Mouse (Mus musculus): ENCODE measurements around the gene Gm17657. TPM values are rescaled to one million over a fixed set of nuclear protein-coding genes. Genes with fewer than 3 reads are reported as not detected.

Gene Gm17657
- not detected in 2 replicates for polyA plus RNA-seq (2015; fragmentation: Nextera tagmentation; extraction: Ambion mirVana)

DNA sequence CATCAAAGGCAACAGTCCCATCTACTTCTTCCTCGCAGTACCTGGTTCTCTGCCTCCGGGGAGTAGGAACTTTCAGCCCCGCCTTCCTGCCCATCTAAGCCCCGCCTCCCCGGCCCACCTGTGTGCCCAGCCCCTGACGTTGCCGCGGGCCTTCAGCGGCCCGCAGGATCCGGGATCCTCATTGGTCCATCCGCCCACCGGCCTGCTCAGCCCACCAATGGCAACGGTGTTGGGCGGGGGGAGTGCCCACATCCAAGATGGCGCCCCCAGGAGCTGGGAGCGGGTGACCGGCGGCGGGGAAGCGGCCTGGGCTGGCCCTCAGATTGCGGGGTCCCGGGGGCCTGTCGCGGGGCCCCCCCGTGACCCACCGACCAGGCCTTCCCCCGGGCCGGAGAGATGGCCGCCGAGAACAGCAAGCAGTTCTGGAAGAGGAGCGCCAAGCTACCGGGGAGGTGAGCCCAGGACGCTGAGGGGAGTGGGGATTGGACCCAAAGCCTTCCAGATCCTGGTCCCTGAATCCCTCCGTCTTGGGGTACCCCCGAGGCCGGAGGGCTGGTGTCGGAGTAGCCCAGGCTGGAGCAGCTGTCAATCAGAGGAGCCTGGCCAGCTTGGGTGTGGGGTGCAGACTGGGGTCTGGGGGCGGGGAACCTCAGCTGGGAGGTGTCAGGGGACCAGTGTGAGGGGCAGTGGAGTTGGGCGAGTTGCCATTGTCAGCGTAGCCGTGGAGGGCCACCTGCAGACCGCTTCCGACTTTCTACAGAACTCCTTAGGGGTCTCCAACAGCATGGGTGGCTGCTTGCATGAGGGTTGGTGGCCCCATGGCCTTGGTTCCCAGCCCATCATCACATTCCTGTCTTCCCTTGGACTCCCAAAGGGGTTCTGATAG lies at the start of gene Gm17657, which contains the start of gene Tbc1d22b:
Gene Gm17657, minus strand, starts transcription at position 96 of the 886 bp plus-strand sequence.
Gene Tbc1d22b, plus strand, starts transcription at position 243 of the 886 bp plus-strand sequence.
- H3K4me1 ChIP-seq (replicated peaks) = peaks cover 24% of the 10 kb centered on the region
- H3K9ac ChIP-seq = peak within 1 kb of the TSS; percentile 97
- no peaks in the 10 kb centered on the region; the same call in 1 of the 2 replicates for H3K27me3 ChIP-seq
- no peaks in the 10 kb centered on the region for H3K9me3 ChIP-seq
- no peaks in the 10 kb centered on the region for H3K36me3 ChIP-seq
- H3K4me2 ChIP-seq = peak within 1 kb of the TSS; percentile 98
- WGBS = under 1% methylated on average over 44 of the region's 44 CpGs
- H3K27ac ChIP-seq (replicated peaks) = peak within 1 kb of the TSS; percentile 52; the same call in 1 of the 2 replicates
- peak within 1 kb of the TSS; percentile 95 for H3K4me3 ChIP-seq
- ATAC-seq (ENCODE audit: low read depth) = peak; percentile 98

- 90% methylated on average over 14 of the region's 14 CpGs for WGBS
- H3K9me3 ChIP-seq = no peaks in the 10 kb centered on the region
- ATAC-seq (ENCODE audit: low read depth) = no peak
- no peak overlapping the region for H3K9ac ChIP-seq
- H3K4me3 ChIP-seq = no peak overlapping the region
- no peak overlapping the region for H3K27ac ChIP-seq (replicated peaks)
- H3K36me3 ChIP-seq = peaks cover 72% of the 10 kb centered on the region
- H3K4me1 ChIP-seq (replicated peaks) = peaks cover 19% of the 10 kb centered on the region
- no peaks in the 10 kb centered on the region for H3K27me3 ChIP-seq
- no peak overlapping the region for H3K4me2 ChIP-seq
Measured at GRCm38 (mm10) chr17:29599051-29599450, 49.6 kb upstream of the Gm17657 start.

- H3K27ac ChIP-seq (replicated peaks) = 0 out of 2 replicates have a peak overlapping the region, but pooled peaks have one; percentile 25
- WGBS = 52% methylated on average over 13 of the region's 13 CpGs
- 0 out of 2 replicates have a peak, but pooled peaks have one; percentile 52 for ATAC-seq (ENCODE audit: low read depth)
- no peak overlapping the region for H3K4me2 ChIP-seq
- H3K9ac ChIP-seq = peak overlapping the region; percentile 17; the same call in 1 of the 2 replicates
- no peak overlapping the region for H3K4me3 ChIP-seq
- no peaks in the 10 kb centered on the region for H3K9me3 ChIP-seq
- no peaks in the 10 kb centered on the region for H3K27me3 ChIP-seq
- H3K4me1 ChIP-seq (replicated peaks) = peaks cover 19% of the 10 kb centered on the region
- peaks cover 69% of the 10 kb centered on the region for H3K36me3 ChIP-seq
Measured at GRCm38 (mm10) chr17:29596771-29597132, 47.3 kb upstream of the Gm17657 start.

- Histone ChIP-seq H3K27me3 (no peaks in the 10 kb centered on the region), H3K27ac (replicated peaks) (no peak overlapping the region), H3K4me3 (no peak overlapping the region), H3K36me3 (peaks cover 71% of the 10 kb centered on the region), H3K9me3 (no peaks in the 10 kb centered on the region), H3K4me1 (replicated peaks) (peaks cover 19% of the 10 kb centered on the region), H3K9ac (peak overlapping the region; percentile 17; the same call in 1 of the 2 replicates), H3K4me2 (no peak overlapping the region)
- ATAC-seq (ENCODE audit: low read depth) = no peak
- 78% methylated on average over 15 of the region's 15 CpGs for WGBS
Measured at GRCm38 (mm10) chr17:29595891-29596770, 46.7 kb upstream of the Gm17657 start.

GRCm38 (mm10) chr17:29589221-29589898 lies 39.9 kb upstream of the Gm17657 start:
- no peak overlapping the region for H3K4me3 ChIP-seq
- no peak overlapping the region for H3K9ac ChIP-seq
- peaks cover 22% of the 10 kb centered on the region for H3K36me3 ChIP-seq
- H3K27ac ChIP-seq (replicated peaks) = peak overlapping the region; percentile 71
- H3K27me3 ChIP-seq = no peaks in the 10 kb centered on the region
- H3K4me2 ChIP-seq = no peak overlapping the region
- no peaks in the 10 kb centered on the region for H3K9me3 ChIP-seq
- ATAC-seq (ENCODE audit: low read depth) = peak; percentile 83
- H3K4me1 ChIP-seq (replicated peaks) = peaks cover 19% of the 10 kb centered on the region
- WGBS = 19% methylated on average over 11 of the region's 11 CpGs

DNA sequence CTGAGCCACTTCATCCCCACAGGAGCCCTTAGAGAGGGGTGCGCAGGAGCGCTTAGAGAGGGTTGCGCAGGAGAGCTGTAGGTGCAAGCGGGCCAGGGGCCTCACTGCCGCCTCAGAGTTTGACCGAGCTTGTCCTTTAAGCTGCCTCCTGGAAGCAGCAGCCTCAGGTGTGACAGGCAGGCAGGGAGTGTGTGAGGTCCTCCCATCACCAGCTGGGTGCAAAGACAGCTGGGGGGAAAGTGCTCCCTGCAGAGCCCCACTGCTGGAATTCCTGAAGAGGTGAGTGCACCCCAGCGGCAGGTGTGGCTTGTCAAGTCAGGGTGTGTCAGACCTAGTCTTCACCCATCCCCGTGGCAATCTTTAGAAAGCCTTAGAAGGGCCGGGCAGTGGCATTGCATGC lies 37.5 kb upstream of the Gm17657 start:
- no peak overlapping the region for H3K4me2 ChIP-seq
- no peaks in the 10 kb centered on the region for H3K27me3 ChIP-seq
- H3K4me3 ChIP-seq = no peak overlapping the region
- ATAC-seq (ENCODE audit: low read depth) = no peak
- 94% methylated on average over 9 of the region's 9 CpGs for WGBS
- no peak overlapping the region for H3K27ac ChIP-seq (replicated peaks)
- peaks cover 19% of the 10 kb centered on the region for H3K4me1 ChIP-seq (replicated peaks)
- H3K9ac ChIP-seq = no peak overlapping the region
- no peaks in the 10 kb centered on the region for H3K9me3 ChIP-seq
- H3K36me3 ChIP-seq = peaks cover 22% of the 10 kb centered on the region

DNA sequence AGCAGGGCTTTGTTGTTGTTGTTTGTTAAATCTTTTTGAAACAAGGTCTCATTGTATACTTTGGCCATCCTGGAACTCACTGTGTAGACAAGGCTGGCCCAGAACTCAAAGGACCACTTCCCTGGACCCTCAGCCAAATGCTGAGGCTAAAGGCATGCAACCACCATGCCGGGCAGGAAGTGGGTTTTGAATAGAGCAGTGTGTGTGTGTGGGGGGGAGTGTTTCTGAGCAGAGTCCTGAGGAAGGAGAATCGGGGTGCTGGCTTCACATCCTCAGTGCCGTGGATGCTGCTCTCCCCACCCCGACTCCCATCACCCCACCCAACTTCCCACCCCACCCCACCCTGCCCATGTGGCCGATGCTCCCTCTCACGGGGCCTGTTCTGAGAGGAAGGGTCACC lies 36.0 kb upstream of the Gm17657 start:
- H3K27ac ChIP-seq (replicated peaks) = no peak overlapping the region
- H3K27me3 ChIP-seq = no peaks in the 10 kb centered on the region
- no peak overlapping the region for H3K9ac ChIP-seq
- H3K4me1 ChIP-seq (replicated peaks) = peaks cover 19% of the 10 kb centered on the region
- no peak overlapping the region for H3K4me2 ChIP-seq
- WGBS = 94% methylated on average over 6 of the region's 6 CpGs
- H3K36me3 ChIP-seq = peaks cover 26% of the 10 kb centered on the region
- ATAC-seq (ENCODE audit: low read depth) = no peak
- H3K9me3 ChIP-seq = no peaks in the 10 kb centered on the region
- no peak overlapping the region for H3K4me3 ChIP-seq

DNA sequence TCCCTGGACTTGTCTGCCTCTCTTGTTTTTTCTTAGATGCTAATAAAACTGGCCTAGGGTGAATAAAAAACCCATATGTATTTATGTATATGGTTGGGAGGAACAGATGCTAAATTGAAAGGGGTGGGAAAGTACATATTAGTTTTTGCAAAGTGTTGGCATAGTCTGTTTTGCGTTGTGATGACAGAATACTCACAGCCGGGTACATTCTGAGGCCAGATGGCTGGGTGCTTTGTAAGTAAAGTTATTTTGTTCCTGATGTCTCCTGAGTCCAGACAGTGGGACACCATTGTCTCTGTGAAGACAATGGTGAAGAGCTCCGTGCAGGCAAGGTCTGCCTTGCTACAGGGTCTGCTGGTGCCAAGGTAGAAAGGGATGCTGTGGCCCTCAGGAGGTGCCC lies 35.3 kb upstream of the Gm17657 start:
- Histone ChIP-seq H3K27me3 (no peaks in the 10 kb centered on the region), H3K4me2 (no peak overlapping the region), H3K9ac (no peak overlapping the region), H3K9me3 (no peaks in the 10 kb centered on the region), H3K27ac (replicated peaks) (no peak overlapping the region), H3K4me3 (no peak overlapping the region), H3K4me1 (replicated peaks) (peaks cover 17% of the 10 kb centered on the region), H3K36me3 (peaks cover 31% of the 10 kb centered on the region)
- 59% methylated on average over 3 of the region's 3 CpGs for WGBS
- no peak for ATAC-seq (ENCODE audit: low read depth)

GRCm38 (mm10) chr17:29584306-29584705 lies 34.9 kb upstream of the Gm17657 start:
- Histone ChIP-seq H3K36me3 (peaks cover 35% of the 10 kb centered on the region), H3K27ac (replicated peaks) (no peak overlapping the region)
- no peak for ATAC-seq (ENCODE audit: low read depth)

DNA sequence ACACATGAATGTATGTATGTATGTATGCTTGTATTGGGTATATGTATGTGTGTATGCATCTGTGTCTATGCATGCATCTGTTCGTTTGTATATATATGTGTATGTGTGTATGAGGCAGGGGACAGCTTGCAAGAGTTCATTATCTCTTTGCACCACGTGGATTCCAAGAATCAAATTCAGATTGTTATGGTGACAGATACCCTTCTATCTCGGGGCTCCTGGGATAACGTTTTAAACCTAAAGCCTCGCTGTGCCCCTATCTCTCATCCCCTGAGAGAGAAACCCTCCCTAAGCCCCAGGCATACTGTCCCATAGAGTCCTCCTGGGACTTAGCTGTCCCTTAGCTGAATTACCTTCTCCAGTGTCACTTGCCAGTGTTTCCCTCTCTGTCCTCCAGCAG lies 34.1 kb upstream of the Gm17657 start:
- Histone ChIP-seq H3K4me3 (no peak overlapping the region), H3K27ac (replicated peaks) (no peak overlapping the region), H3K9ac (no peak overlapping the region), H3K27me3 (no peaks in the 10 kb centered on the region), H3K36me3 (peaks cover 43% of the 10 kb centered on the region), H3K4me1 (replicated peaks) (peaks cover 5% of the 10 kb centered on the region), H3K4me2 (no peak overlapping the region), H3K9me3 (no peaks in the 10 kb centered on the region)
- whole genome bisulfite sequencing = 86% methylated on average over 5 of the region's 5 CpGs
- no peak for ATAC-seq (ENCODE audit: low read depth)

More at GRCm38 (mm10) chr17:29584306-29584705, 34.9 kb upstream of the Gm17657 start:
- H3K9me3 ChIP-seq = no peaks in the 10 kb centered on the region
- H3K4me3 ChIP-seq = no peak overlapping the region
- no peak overlapping the region for H3K9ac ChIP-seq
- WGBS = 83% methylated on average over 5 of the region's 5 CpGs
- H3K27me3 ChIP-seq = no peaks in the 10 kb centered on the region
- no peak overlapping the region for H3K4me2 ChIP-seq
- H3K4me1 ChIP-seq (replicated peaks) = peaks cover 12% of the 10 kb centered on the region

DNA sequence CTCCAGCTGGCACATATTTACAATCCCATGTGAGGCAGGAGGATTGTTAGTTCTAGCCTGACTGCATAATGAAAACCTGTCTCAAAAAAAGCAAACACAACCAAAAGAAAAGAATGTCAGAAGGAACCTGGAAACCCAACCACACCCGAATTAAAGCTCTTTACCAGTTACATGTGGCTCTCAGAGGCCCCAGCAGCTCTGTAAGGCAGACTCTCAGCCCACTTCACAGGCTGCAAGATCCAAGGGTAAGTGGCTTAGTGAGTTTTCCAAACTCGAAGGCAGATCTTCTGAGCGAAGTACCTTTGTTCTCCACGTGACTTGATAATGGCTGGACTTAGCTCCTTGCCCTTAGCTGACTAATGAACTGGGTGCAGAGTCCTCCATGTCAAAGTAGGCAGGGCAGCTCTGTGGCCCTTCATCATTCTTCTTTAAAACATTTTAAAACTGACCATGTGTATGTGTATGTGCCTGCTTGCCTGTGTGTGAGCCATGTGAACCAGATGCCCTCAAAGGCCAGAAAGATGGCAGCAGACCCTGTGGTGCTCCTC lies 30.2 kb upstream of the Gm17657 start:
- Histone ChIP-seq H3K27me3 (no peaks in the 10 kb centered on the region), H3K4me2 (no peak overlapping the region), H3K36me3 (peaks cover 78% of the 10 kb centered on the region), H3K27ac (replicated peaks) (no peak overlapping the region), H3K4me1 (replicated peaks) (no peaks in the 10 kb centered on the region), H3K9ac (no peak overlapping the region), H3K4me3 (no peak overlapping the region), H3K9me3 (no peaks in the 10 kb centered on the region)
- WGBS = 92% methylated on average over 4 of the region's 4 CpGs
- no peak for ATAC-seq (ENCODE audit: low read depth)
